Mouse (Mus musculus) spleen, adult 2 months (tissue): ENCODE measurements around the gene Tomm6.
"Not testable (repeated sequence)": the region's sequence is repeated elsewhere in the genome, so short reads cannot be mapped to it uniquely, and the experiment has no call there.

ENCODE experiments used
- CTCF ChIP-seq: fragments of 200-500 bp; IDR thresholded peaks from 2 replicates; pipeline ENCODE4 v1.5.1; 2011; ENCODE audit warnings: mild to moderate bottlenecking, inconsistent platforms; ENCODE audit not compliant: insufficient read depth, insufficient read length, insufficient replicate concordance; ENCODE audit errors: extremely low read depth
- POLR2A ChIP-seq: fragments of 200-500 bp; IDR thresholded peaks from 2 replicates; pipeline ENCODE4 v1.6.1; 2011; ENCODE audit warnings: low read depth, low read length, inconsistent platforms

DNA sequence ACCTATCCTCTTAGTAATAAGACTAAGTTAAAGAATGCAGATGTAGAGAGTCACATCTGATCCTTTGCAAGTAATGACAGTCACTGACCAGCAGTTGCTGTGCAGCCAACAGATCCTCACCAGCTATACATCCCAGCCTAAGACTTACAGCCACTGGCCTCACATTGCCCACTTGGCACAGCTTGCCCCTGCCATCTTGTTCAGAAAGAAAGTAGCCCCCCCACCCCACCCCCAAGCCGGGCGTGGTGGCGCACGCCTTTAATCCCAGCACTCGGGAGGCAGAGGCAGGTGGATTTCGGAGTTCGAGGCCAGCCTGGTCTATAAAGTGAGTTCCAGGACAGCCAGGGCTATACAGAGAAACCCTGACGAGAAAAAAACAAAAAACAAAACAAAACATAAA, 33.8 kb downstream of the Tomm6 start:
- TF ChIP-seq CTCF, POLR2A: not testable (repeated sequence)
